Mouse (Mus musculus) lung, adult 2 months (tissue): ENCODE data around the gene Trmt112. TPM values are rescaled to one million over a fixed set of nuclear protein-coding genes. Genes with fewer than 3 reads are reported as not detected.
A peak's percentile ranks its signal among the peaks of the same experiment; 100 is the strongest.

ENCODE experiments used
- DNase-seq: peaks from one replicate; pipeline ENCODE4 v3.0.0; 2022
- H3K4me1 ChIP-seq: fragments of 200-500 bp; 2 replicates; pipeline ENCODE4 v1.6.1; 2011; ENCODE audit warnings: low read length; ENCODE audit not compliant: control insufficient read depth, insufficient read depth
- H3K4me3 ChIP-seq: fragments of 200-500 bp; replicated peaks from 2 replicates; pipeline ENCODE3; 2011; ENCODE audit warnings: low read depth, mild to moderate bottlenecking, control low read depth, low read length; ENCODE audit errors: extremely low read depth
- CTCF ChIP-seq: fragments of 200-500 bp; IDR thresholded peaks from 2 replicates; pipeline ENCODE4 v1.5.1; 2011; ENCODE audit warnings: mild to moderate bottlenecking, low read length, control low read depth; ENCODE audit not compliant: insufficient read depth
- POLR2A ChIP-seq: fragments of 200-500 bp; IDR thresholded peaks from 2 replicates; pipeline ENCODE4 v1.6.1; 2011; ENCODE audit warnings: low read depth, mild to moderate bottlenecking, control low read depth, low read length, borderline replicate concordance; ENCODE audit errors: extremely low read depth
- WGBS: fragments of 180-500 bp; shearing (Covaris S2); methylation state at CpG from one replicate; pipeline ENCODE4 v1.1.7; 2018; 5-methylcytosine and 5-hydroxymethylcytosine counted together
- polyA plus RNA-seq: library from polyadenylated mRNA; depleted of rRNA; stranded (reverse); fragments of >200 nt; gene quantifications from 2 replicates; pipeline ENCODE4 v1.2.3, GENCODE M21; 2012

The Trmt112 gene
- polyA plus RNA-seq, 1 experiment: 115 TPM

DNA sequence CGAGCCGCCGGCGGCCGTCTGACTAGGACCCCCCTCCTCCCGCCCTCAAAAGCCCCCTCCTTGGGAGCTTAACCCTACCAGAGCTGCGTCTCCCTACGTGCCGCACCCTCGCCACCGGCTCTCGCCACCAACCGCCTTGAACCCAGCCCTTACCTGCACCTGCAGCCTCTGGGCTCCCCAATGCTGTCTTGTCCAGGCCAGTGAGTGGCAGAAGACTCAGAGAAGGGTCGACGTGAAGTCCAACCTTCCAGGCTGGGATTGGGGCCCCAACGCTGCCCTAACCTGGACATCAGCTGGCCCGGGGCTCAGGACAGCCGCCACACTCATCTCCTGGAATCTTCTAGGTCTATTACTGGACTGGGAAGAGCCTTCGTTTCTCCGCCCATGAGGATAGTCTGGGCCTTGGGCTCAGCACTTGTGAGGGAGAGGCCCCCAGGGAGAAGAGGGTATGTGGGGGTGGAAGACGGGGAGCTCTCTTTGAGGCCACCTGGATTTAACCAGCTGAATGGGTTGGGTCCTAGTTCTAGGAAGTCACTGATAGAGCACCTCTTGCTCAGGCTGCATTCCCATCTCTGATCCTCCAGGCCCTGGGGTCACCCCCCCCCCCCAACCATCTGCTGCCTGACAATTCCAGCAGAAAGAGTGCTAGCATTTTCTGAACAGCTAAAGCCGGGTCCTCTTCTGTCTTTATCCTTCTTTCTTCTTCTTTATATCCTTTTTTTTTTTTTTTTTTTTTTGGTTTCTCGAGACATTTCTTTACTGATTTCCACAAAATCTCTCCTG lies 24.9 kb downstream of the Trmt112 start, which contains the start of gene Kcnk4:
Gene Kcnk4, minus strand, starts transcription at position 321 of the 783 bp plus-strand sequence.
- peaks cover 5% of the 10 kb centered on the region; the same call in 1 of the 2 replicates for H3K4me1 ChIP-seq
- WGBS: 15% methylated on average over 23 of the region's 23 CpGs
- peak within 1 kb of the TSS; percentile 42 for H3K4me3 ChIP-seq
- DNase-seq: no peak
- TF ChIP-seq POLR2A (no peak), CTCF (no peak)

DNA sequence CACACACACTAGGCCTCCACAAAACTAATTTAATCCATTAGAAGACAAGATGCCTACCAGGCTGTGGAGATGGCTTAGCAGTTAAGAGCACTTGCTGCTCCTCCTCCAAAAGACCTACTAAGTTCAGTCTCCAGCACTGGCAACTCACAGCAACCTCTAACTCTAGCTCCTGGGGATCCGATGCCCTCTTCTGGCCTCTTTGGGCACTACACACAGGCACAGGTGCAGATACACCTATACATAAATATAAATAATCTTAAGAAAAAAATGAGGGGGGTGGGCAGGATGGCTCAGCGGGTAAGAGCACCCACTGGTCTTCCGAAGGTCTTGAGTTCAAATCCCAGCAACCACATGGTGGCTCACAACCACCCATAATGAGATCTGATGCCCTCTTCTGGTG lies 26.8 kb downstream of the Trmt112 start:
- TF ChIP-seq POLR2A (no peak), CTCF (0 out of 2 replicates have a peak, but pooled peaks have one; percentile 29)
- Histone ChIP-seq H3K4me3 (no peak overlapping the region), H3K4me1 (peaks cover 7% of the 10 kb centered on the region; the same call in 1 of the 2 replicates)
- DNase-seq: no peak
- WGBS: 29% methylated on average over 3 of the region's 3 CpGs

DNA sequence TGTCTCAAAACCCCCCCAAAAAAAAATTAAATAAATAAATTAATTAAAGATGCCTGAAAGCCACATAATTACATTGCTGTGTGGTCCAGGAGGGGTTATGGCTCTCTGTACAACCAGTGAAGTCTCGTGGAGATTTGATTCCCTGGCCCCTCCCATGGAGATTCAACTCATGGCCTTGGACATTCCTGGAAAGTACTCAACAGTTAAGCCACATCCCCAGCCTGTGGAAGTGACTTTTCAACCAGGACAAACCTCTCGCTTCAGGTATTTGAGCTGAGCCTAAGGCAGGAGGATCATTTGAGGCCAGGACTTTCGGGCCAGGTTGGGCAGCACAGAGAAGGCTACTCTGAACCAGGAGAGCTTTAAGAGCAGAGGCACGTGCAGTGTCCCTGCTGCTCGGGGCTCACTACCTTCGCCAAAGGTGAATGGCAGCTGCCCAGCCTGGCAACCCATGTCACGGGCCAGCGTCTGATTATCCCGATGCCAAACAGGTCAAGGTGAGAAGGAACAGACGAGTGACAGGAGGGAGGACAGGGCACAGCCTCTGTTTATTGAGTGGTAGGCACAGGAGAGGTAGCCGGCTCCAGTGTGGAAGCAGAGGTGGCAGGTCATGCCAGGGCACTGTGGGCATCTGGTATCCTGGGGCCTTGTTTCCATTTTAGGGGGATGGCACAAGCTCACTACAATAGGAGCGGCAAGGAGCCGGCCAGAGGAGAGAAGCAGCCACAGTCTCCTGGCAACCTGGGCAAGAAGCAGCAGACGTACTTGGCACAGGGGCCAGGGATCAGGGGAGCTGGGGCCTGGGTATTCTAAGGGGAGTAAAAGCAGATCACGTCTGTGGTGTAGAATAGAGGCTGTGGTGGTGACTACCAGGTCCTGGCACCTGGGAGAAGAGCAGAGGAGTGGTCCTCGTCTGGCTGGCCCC lies 28.3 kb downstream of the Trmt112 start:
- TF ChIP-seq POLR2A (no peak), CTCF (no peak)
- Histone ChIP-seq H3K4me3 (no peak overlapping the region), H3K4me1 (peaks cover 9% of the 10 kb centered on the region; the same call in 1 of the 2 replicates)
- 79% methylated on average over 16 of the region's 16 CpGs for WGBS
- no peak for DNase-seq

DNA sequence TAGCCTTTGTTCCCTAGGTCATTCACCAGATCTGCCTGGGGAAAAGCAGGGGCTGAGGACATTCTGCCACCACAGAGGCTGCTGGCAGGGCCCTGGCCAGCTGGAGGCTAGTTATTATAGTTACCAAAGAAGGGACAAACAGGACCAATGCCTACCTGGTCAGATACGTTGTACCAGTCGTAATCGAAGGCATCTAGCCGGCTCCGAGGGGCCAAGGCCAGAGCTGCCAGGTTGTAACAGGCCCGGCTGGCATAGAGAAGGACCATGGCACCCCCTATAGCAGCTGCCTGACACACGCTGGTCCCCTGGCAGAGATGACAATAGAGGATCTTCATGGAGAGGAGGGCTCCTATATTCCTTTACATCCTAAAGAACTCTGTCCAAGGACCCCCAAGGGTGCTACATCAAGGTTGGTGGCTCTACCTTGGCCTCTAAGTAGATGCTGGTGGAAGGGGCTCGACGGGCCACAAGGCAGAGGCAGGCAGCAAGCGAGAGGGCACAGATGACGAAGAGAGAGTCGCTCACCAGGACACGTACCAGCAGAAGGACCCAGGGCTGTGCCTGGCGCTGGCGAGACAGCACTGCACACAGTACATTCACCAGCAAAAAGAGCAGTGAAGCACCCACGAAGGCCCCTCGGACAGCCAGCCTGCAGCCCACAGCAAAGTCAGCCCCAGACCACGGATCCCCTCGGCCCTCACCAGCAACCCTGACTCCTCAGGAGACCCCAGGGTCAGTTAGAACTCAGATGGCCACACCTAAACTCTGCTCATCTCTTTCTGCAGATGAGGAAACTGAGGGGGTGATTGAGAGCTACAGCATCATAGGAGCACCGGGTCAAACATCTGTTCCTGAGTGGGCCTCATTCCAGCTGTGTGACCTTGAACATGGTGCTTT lies 29.9 kb downstream of the Trmt112 start:
- H3K4me3 ChIP-seq: no peak overlapping the region
- H3K4me1 ChIP-seq: peaks cover 7% of the 10 kb centered on the region; the same call in 1 of the 2 replicates
- TF ChIP-seq CTCF (no peak), POLR2A (no peak)
- no peak for DNase-seq
- 91% methylated on average over 20 of the region's 20 CpGs for WGBS

DNA sequence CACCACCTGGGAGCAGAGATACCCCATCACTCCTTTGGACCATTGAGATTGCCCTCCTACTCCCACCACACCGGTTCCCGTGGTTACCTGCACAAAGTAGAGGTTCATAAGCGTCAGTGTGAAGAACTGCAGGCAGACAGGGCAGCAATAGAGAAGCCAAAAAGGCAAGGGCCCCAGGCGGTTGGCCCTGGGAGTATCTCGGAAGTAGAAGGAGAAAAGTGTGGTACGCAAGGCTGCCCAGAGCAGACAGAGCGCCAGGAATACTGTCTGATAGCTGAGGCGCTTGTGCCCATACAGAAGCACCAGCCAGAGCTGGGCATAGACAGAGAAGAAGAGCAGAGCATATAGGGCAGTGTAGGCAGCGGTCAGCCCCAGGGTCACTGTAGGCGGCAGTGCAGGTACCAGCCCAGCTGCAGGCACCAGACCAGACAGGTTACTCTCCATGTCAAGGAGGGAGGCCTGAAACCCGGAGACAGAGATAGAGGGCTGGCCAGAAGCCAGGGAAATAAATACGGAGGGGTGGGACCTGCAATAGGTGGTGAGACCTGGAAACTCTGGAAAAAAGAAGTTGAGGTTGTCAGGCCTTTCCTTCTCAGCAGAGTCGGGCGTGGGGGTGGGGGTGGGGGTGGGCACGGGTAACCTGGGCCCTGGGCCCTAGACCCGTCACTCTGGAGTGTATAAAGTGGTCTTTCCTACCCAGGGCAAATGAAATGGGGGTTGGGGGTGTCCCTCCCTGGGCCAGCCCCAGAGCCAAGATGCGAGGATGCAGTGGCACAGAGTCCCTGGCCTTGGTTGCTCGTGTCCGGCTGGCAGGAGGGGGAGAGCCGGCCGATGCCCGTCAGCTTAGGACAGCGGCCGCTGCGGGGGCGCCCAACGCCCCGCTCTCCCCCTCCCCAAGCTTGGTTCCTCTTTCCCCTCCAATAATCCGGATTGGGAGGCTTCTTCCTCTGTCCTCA lies 31.2 kb downstream of the Trmt112 start:
- TF ChIP-seq POLR2A: no peak
- no peak for TF ChIP-seq CTCF
- DNase-seq: no peak
- H3K4me1 ChIP-seq: peaks cover 7% of the 10 kb centered on the region; the same call in 1 of the 2 replicates
- WGBS: 21% methylated on average over 29 of the region's 29 CpGs
- H3K4me3 ChIP-seq: peak overlapping the region; percentile 87

GRCm38 (mm10) chr19:6941372-6942248 lies 32.1 kb downstream of the Trmt112 start, which contains the start of gene Bad:
TSS of gene Bad (plus strand) at chr19:6941861.
- under 1% methylated on average over 83 of the region's 83 CpGs for WGBS
- H3K4me1 ChIP-seq: peaks cover 7% of the 10 kb centered on the region; the same call in 1 of the 2 replicates
- no peak for TF ChIP-seq CTCF
- peak; percentile 49; the same call in 1 of the 2 replicates for TF ChIP-seq POLR2A
- peak; percentile 96 for DNase-seq
- peak within 1 kb of the TSS; percentile 99 for H3K4me3 ChIP-seq

DNA sequence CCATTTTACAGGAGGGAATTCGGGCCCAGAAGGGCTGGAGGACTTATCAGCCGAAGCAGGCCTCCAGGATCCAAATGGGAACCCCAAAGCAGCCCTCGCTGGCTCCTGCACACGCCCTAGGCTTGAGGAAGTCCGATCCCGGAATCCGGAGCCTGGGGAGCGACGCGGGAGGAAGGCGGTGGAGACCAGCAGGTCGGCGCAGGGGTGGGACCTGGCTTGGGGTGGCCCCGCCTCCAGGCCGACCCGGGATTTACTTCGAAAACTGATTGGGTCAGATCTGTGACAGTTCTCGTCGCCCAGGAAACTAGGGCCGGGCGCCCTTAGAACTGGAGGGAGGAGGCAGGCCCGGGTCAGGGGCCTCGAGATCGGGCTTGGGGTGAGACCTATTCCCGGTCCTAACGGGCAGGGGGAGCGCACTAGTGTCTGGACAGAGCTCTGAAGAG lies 32.8 kb downstream of the Trmt112 start, which contains the start of gene Gpr137:
Gene Gpr137, minus strand, starts transcription at position 232 of the 443 bp plus-strand sequence.
- peak; percentile 92 for DNase-seq
- WGBS: under 1% methylated on average over 27 of the region's 27 CpGs

More for the DNA sequence above, 32.8 kb downstream of the Trmt112 start, which contains the start of gene Gpr137:
- peaks cover 7% of the 10 kb centered on the region; the same call in 1 of the 2 replicates for H3K4me1 ChIP-seq
- TF ChIP-seq POLR2A (peak; percentile 87), CTCF (no peak)
- H3K4me3 ChIP-seq: peak within 1 kb of the TSS; percentile 99
